Mouse (Mus musculus): ENCODE data around the gene Ffar3. TPM values are rescaled to one million over a fixed set of nuclear protein-coding genes. Genes with fewer than 3 reads are reported as not detected.
A peak's percentile ranks its signal among the peaks of the same experiment; 100 is the strongest.

The Ffar3 gene
- total and polyA plus RNA-seq, 2 experiments from 2014 or later = 0.05 to 0.09 TPM

DNA sequence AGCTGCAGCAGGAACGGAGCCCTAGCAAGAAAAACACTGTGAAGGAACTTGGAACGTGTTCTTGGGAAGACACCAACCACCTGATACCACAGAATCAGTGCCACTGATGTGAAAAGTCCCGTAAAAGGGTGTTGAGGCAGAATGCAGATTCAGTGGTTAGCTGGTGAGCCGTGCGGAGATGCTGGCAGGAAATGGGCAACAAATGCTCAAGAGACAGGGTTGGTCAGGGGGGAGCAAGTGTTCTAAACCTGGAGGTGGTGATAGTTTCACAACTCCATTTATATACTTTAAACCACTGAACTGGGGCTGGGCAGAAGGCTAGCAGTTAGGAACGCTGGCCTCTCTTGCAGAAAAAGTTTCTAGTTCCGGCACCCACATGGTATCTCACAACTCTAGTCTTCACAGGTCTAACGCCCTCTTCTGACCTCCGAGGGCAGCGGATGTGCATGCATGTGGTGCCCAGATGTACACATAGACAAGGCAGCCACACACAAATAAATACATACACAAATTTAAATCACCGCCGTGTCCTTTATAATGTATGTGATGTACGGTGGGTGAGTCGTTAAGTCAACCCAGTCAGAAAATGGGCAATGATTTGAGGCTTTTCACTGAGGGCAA, 31.7 kb upstream of the Ffar3 start:
- no peak overlapping the region for H3K9ac ChIP-seq (replicated peaks; ENCODE audit: low read length)
- no peak for TF ChIP-seq CTCF (IDR thresholded peaks at IDR 0.05; ENCODE audit: low read depth)
- H3K4me2 ChIP-seq (ENCODE audit: low read depth, low read length) = no peak overlapping the region
- DNase-seq (ENCODE audit: low spot score) (no peak), ATAC-seq (no peak)
- 76% methylated on average over 14 of the region's 14 CpGs for WGBS
- H3K4me1 ChIP-seq (ENCODE audit: insufficient read depth, low read length) = no peaks in the 10 kb centered on the region
- H3K36me3 ChIP-seq (ENCODE audit: insufficient read depth, low read length) = no peaks in the 10 kb centered on the region
- no peaks in the 10 kb centered on the region for H3K9me3 ChIP-seq (ENCODE audit: low read length)
- H3K27ac ChIP-seq = no peak overlapping the region
- H3K4me3 ChIP-seq (ENCODE audit: low read length) = no peak overlapping the region
- no peaks in the 10 kb centered on the region for H3K27me3 ChIP-seq (ENCODE audit: insufficient read depth, low read length)

DNA sequence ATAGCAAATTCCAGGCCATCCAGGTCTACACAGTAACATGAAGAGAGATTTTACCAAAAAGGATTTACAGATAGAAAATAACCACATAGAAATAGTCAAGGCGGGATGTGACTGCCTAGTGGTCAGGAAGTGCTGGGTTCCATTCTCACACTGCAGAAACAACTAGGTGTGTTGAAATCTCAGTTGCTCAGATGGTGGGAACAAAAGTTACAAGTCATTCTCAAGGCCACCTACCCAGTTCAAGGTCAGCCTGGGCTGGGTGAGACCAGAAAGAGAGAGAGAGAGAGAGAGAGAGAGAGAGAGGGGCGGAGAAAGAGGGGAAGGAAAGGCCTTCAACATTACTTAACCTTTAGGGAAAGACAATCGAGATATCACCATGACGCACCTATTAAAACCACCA, 30.9 kb upstream of the Ffar3 start:
- Histone ChIP-seq H3K4me3 (ENCODE audit: low read length) (no peak overlapping the region), H3K27ac (no peak overlapping the region), H3K4me2 (ENCODE audit: low read depth, low read length) (no peak overlapping the region), H3K36me3 (ENCODE audit: insufficient read depth, low read length) (no peaks in the 10 kb centered on the region), H3K27me3 (ENCODE audit: insufficient read depth, low read length) (no peaks in the 10 kb centered on the region), H3K9me3 (ENCODE audit: low read length) (no peaks in the 10 kb centered on the region), H3K4me1 (ENCODE audit: insufficient read depth, low read length) (no peaks in the 10 kb centered on the region), H3K9ac (replicated peaks; ENCODE audit: low read length) (no peak overlapping the region)
- no peak for TF ChIP-seq CTCF (IDR thresholded peaks at IDR 0.05; ENCODE audit: low read depth)
- DNase-seq (ENCODE audit: low spot score) (no peak), ATAC-seq (no peak)
- 83% methylated on average over 4 of the region's 4 CpGs for WGBS

DNA sequence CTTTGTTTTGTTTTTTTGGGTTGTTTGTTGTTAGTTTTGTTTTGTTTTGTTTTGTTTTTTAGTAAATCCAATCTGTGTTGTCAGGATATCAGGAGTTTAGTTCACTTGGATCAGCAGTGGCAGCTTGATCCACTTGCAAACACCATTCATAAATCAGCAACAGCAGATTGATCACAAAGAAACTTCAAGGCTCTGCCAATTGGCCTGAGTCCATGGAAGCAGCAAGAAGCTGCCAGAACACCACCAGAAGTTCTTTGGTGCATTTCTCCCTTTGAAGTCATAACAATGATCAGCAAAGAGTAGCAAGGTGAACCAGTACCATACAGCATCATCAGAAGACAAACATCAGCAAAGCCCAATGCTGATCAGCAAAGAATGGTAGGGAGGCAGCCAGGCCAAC, 28.1 kb upstream of the Ffar3 start:
- DNase-seq (ENCODE audit: low spot score) = no peak

DNA sequence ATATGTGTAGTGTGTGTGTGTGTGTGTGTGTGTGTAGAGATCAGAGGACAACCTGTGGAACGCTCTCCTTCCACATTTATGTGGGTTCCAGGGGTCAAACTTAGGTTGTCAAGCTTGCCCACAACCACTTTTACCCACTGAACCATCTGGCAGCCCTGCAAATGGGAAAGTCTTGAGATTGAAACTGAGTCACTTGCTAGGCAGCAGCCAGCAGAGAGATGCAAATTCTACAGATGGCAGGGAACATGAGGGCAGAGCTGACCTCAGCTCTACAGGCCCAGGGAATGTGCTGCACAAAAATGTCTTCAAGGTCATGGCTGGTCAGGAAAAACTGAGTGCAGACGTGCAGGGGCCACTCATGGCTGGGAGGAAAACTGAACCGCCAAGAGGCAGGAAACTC, 25.4 kb upstream of the Ffar3 start:
- ATAC-seq (no peak), DNase-seq (ENCODE audit: low spot score) (no peak)
- H3K4me1 ChIP-seq (ENCODE audit: insufficient read depth, low read length) = no peaks in the 10 kb centered on the region
- no peaks in the 10 kb centered on the region for H3K27me3 ChIP-seq (ENCODE audit: insufficient read depth, low read length)
- no peaks in the 10 kb centered on the region for H3K36me3 ChIP-seq (ENCODE audit: insufficient read depth, low read length)
- no peak overlapping the region for H3K4me3 ChIP-seq (ENCODE audit: low read length)
- no peak overlapping the region for H3K4me2 ChIP-seq (ENCODE audit: low read depth, low read length)
- no peak overlapping the region for H3K27ac ChIP-seq
- H3K9me3 ChIP-seq (ENCODE audit: low read length) = no peaks in the 10 kb centered on the region
- no peak overlapping the region for H3K9ac ChIP-seq (replicated peaks; ENCODE audit: low read length)
- WGBS = 81% methylated on average over 3 of the region's 3 CpGs
- no peak for TF ChIP-seq CTCF (IDR thresholded peaks at IDR 0.05; ENCODE audit: low read depth)

More for the DNA sequence above, 28.1 kb upstream of the Ffar3 start:
- no peaks in the 10 kb centered on the region for H3K9me3 ChIP-seq (ENCODE audit: low read length)
- no peaks in the 10 kb centered on the region for H3K36me3 ChIP-seq (ENCODE audit: insufficient read depth, low read length)
- H3K27ac ChIP-seq = no peak overlapping the region
- no peak overlapping the region for H3K4me2 ChIP-seq (ENCODE audit: low read depth, low read length)
- ATAC-seq = no peak
- no peaks in the 10 kb centered on the region for H3K27me3 ChIP-seq (ENCODE audit: insufficient read depth, low read length)
- TF ChIP-seq CTCF (IDR thresholded peaks at IDR 0.05; ENCODE audit: low read depth) = no peak
- H3K9ac ChIP-seq (replicated peaks; ENCODE audit: low read length) = no peak overlapping the region
- no peaks in the 10 kb centered on the region for H3K4me1 ChIP-seq (ENCODE audit: insufficient read depth, low read length)
- no peak overlapping the region for H3K4me3 ChIP-seq (ENCODE audit: low read length)

DNA sequence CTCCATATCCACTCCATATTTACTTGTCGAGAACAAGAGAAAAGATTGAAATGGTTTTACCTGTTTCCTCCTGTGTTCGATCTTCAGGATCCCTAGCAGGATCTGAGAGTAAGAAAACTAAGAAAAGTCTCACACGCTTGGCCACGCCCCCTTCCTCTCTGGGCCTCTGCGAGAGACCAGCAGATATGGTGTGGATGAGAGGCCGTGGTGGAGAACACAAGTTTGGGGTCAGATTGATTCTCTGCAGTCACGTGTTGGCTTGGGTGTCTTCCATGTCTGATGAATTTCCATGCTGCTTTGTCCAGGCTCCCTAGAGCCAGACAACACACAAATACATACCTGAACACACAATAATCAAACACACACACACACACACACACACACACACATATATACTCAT, 24.2 kb upstream of the Ffar3 start, which contains the start of gene Cd22:
Gene Cd22, minus strand, starts transcription at position 167 of the 400 bp plus-strand sequence.
- no peak for DNase-seq (ENCODE audit: low spot score)
- 72% methylated on average over 7 of the region's 7 CpGs for WGBS
- ATAC-seq = no peak

DNA sequence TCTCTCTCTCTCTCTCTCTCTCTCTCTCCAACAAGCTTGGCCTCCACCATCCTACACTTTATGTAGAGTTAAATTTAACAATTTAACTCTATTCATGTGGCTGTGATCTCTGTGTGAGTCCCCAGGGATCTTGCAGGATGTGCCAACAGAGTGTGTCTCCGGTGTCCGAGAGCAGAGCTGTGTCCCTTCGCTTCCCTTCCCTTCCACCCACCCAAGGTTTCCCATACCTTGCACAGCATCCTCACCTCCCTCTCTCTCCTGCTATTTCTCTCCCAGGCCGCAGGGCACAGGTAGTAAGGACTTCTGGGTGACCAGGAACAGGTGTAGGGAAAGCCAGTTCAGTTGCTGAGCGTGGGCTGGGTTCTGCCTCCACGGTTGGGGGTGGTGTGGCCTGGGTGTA, 23.0 kb upstream of the Ffar3 start:
- 89% methylated on average over 6 of the region's 6 CpGs for WGBS
- Histone ChIP-seq H3K9ac (replicated peaks; ENCODE audit: low read length) (no peak overlapping the region), H3K4me1 (ENCODE audit: insufficient read depth, low read length) (no peaks in the 10 kb centered on the region), H3K9me3 (ENCODE audit: low read length) (no peaks in the 10 kb centered on the region), H3K27ac (no peak overlapping the region), H3K4me2 (ENCODE audit: low read depth, low read length) (no peak overlapping the region), H3K4me3 (ENCODE audit: low read length) (no peak overlapping the region), H3K27me3 (ENCODE audit: insufficient read depth, low read length) (no peaks in the 10 kb centered on the region), H3K36me3 (ENCODE audit: insufficient read depth, low read length) (no peaks in the 10 kb centered on the region)
- DNase-seq (ENCODE audit: low spot score) (no peak), ATAC-seq (no peak)
- no peak for TF ChIP-seq CTCF (IDR thresholded peaks at IDR 0.05; ENCODE audit: low read depth)

More for the DNA sequence above, 24.2 kb upstream of the Ffar3 start, which contains the start of gene Cd22:
- H3K27ac ChIP-seq = no peak within 1 kb of the TSS
- H3K36me3 ChIP-seq (ENCODE audit: insufficient read depth, low read length) = no peaks in the 10 kb centered on the region
- H3K9ac ChIP-seq (replicated peaks; ENCODE audit: low read length) = no peak within 1 kb of the TSS
- H3K4me2 ChIP-seq (ENCODE audit: low read depth, low read length) = no peak within 1 kb of the TSS
- no peaks in the 10 kb centered on the region for H3K9me3 ChIP-seq (ENCODE audit: low read length)
- H3K4me3 ChIP-seq (ENCODE audit: low read length) = no peak within 1 kb of the TSS
- no peaks in the 10 kb centered on the region for H3K27me3 ChIP-seq (ENCODE audit: insufficient read depth, low read length)
- TF ChIP-seq CTCF (IDR thresholded peaks at IDR 0.05; ENCODE audit: low read depth) = no peak
- no peaks in the 10 kb centered on the region for H3K4me1 ChIP-seq (ENCODE audit: insufficient read depth, low read length)

DNA sequence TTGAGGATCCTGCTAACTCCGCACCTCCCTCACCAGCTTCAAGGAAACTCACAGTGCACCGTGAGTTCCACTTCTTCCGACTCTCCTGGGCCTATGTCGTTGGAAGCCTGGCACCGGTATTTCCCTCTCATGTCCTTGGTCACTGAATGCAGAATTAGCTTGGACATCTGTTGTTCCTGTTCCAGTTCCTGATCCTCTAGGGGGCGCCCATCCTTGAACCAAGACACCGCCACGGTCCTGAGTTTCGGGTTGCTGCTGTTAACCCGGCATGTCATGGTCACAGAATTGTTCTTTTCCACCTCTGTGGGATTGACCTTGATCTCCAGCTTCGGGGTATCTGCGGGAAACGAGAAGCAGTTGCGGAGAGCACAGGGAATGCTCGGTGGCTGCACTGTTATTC, 17.1 kb upstream of the Ffar3 start:
- Histone ChIP-seq H3K4me3 (ENCODE audit: low read length) (no peak overlapping the region), H3K36me3 (ENCODE audit: insufficient read depth, low read length) (no peaks in the 10 kb centered on the region), H3K4me2 (ENCODE audit: low read depth, low read length) (0 out of 2 replicates have a peak overlapping the region, but pooled peaks have one; percentile 30), H3K27me3 (ENCODE audit: insufficient read depth, low read length) (no peaks in the 10 kb centered on the region), H3K27ac (no peak overlapping the region), H3K4me1 (ENCODE audit: insufficient read depth, low read length) (no peaks in the 10 kb centered on the region), H3K9me3 (ENCODE audit: low read length) (no peaks in the 10 kb centered on the region), H3K9ac (replicated peaks; ENCODE audit: low read length) (no peak overlapping the region)
- DNase-seq (ENCODE audit: low spot score) (peak; percentile 81), ATAC-seq (0 out of 2 replicates have a peak, but pooled peaks have one; percentile 49)
- WGBS = 28% methylated on average over 15 of the region's 15 CpGs
- TF ChIP-seq CTCF (IDR thresholded peaks at IDR 0.05; ENCODE audit: low read depth) = peak; percentile 77
